Mouse (Mus musculus) CD4-positive helper T cell, adult 2 months (primary cell): ENCODE measurements around the gene Dgat2.
A peak's percentile ranks its signal among the peaks of the same experiment; 100 is the strongest.

Experiments
- DNase-seq: peaks from one replicate; pipeline ENCODE4 v3.0.0-alpha.2; 2012; ENCODE audit warnings: low read depth, missing footprints, low spot score

Dgat2 gene

GRCm38 (mm10) chr7:99182432-99183172 lies at the start of gene Dgat2:
Dgat2 (minus strand) TSS chr7:99182719.
- peak; percentile 93 for DNase-seq

- no peak for DNase-seq
Observed at GRCm38 (mm10) chr7:99230061-99230747, 47.7 kb upstream of the Dgat2 start.

GRCm38 (mm10) chr7:99229411-99229810 lies 46.9 kb upstream of the Dgat2 start:
- no peak for DNase-seq

- DNase-seq, result no peak
Observed at GRCm38 (mm10) chr7:99228825-99229224, 46.3 kb upstream of the Dgat2 start.

- no peak for DNase-seq
Observed at GRCm38 (mm10) chr7:99227267-99227666, 44.7 kb upstream of the Dgat2 start.

- DNase-seq, result no peak
Observed at GRCm38 (mm10) chr7:99226662-99227061, 44.1 kb upstream of the Dgat2 start.

GRCm38 (mm10) chr7:99225421-99225820 lies 42.9 kb upstream of the Dgat2 start:
- no peak for DNase-seq

GRCm38 (mm10) chr7:99224648-99225190 lies 42.2 kb upstream of the Dgat2 start:
- DNase-seq, result no peak

- peak; percentile 16 for DNase-seq
Observed at GRCm38 (mm10) chr7:99224225-99224624, 41.7 kb upstream of the Dgat2 start.

- DNase-seq, result no peak
Observed at GRCm38 (mm10) chr7:99217338-99218074, 35.0 kb upstream of the Dgat2 start.

GRCm38 (mm10) chr7:99215347-99215855 lies 32.9 kb upstream of the Dgat2 start:
- no peak for DNase-seq

- DNase-seq, result no peak
Observed at GRCm38 (mm10) chr7:99214621-99215185, 32.2 kb upstream of the Dgat2 start.

GRCm38 (mm10) chr7:99213686-99214085 lies 31.2 kb upstream of the Dgat2 start:
- no peak for DNase-seq

GRCm38 (mm10) chr7:99213056-99213455 lies 30.5 kb upstream of the Dgat2 start:
- no peak for DNase-seq

- no peak for DNase-seq
Observed at GRCm38 (mm10) chr7:99208704-99209103, 26.2 kb upstream of the Dgat2 start.

GRCm38 (mm10) chr7:99206364-99206763 lies 23.8 kb upstream of the Dgat2 start:
- no peak for DNase-seq

GRCm38 (mm10) chr7:99202163-99202562 lies 19.6 kb upstream of the Dgat2 start:
- no peak for DNase-seq

GRCm38 (mm10) chr7:99200290-99200689 lies 17.8 kb upstream of the Dgat2 start:
- DNase-seq, result no peak

GRCm38 (mm10) chr7:99199451-99200175 lies 17.1 kb upstream of the Dgat2 start:
- no peak for DNase-seq

GRCm38 (mm10) chr7:99198811-99199210 lies 16.3 kb upstream of the Dgat2 start:
- no peak for DNase-seq

GRCm38 (mm10) chr7:99194511-99194910 lies 12.0 kb upstream of the Dgat2 start:
- DNase-seq, result no peak
